Mouse (Mus musculus): ENCODE measurements around the gene Gm20219.
"Not testable (repeated sequence)": the region's sequence is repeated elsewhere in the genome, so short reads cannot be mapped to it uniquely, and the experiment has no call there.

Gm20219 gene

DNA sequence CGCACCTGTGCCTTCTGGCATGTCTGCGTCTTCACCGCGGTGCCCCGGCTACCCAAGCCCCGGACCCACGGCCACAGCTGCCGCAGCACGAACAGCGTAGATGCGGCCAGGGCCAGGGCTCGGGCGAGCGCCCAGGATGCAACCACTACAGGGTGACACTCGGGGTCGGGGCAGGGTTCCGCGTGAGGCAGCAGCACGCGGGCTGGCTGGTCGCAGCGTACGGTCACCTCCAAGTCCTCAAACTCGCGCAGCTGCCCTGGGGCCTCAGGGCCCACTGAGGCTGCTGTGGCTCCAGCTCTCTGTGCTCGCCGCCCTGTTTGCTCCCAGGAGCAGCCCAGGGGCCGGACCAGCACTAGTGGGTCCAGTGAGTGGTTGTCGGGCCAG lies 42.5 kb downstream of the Gm20219 start:
- no peak for DNase-seq

DNA sequence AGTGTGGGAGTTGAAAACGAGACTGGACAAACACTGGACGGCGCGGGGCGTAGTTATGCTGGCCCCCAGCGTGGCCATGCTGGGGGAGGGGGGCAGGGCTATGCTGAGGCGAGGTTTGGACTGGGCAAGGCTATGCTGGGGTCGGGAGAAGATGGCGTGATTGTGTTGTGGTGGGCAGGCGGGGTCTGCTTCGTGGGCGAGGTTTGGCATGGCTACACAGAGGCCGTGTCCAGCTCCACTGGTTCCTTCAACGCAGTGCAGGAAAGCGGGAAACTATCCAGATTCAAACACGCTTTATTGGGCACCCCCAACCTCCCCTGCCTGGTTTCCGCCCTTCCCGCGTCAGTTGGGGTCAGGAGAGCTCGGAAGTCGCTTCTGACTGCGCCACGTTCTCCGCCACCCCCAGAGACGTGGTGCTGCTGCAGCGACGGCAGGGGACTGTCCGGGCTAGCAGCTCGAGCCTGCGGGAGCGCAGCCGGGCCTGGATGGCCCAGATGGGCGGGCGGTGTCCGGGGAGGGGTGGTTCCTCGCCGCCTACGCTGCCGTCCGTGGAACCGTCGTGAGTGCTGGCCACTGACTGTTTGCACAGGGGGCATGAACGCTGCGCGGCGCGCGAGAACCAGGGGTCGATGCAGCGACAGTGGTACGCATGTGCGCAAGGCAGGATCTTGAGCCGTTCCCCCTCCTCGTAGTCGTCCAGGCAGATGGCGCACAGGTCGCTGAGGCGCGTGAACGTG lies 43.0 kb downstream of the Gm20219 start:
- no peak for DNase-seq

DNA sequence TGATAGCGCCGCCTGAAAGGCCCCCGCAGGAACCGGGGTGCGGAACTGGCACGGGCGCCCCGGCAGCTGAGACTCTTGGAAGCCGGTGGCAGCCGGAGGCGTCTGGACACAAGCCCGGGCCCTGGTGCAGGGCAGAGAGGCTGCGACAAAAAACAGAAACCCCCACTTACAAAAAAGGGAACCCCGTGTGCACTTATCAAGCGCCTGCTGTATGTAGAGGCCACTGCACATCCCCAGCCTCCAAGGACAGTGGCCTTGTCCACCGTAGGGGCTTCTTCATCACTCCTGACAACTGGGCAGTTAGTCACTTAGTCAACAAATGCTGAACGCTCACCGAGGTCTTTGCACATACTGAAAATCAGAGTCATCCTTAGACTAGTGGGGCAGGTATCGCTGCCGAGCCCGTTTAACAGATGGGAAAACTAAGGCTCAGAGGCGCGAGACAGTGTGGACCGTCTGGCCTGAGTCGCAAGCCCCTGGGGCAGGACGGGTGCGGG lies 43.7 kb downstream of the Gm20219 start:
- no peak for DNase-seq

DNA sequence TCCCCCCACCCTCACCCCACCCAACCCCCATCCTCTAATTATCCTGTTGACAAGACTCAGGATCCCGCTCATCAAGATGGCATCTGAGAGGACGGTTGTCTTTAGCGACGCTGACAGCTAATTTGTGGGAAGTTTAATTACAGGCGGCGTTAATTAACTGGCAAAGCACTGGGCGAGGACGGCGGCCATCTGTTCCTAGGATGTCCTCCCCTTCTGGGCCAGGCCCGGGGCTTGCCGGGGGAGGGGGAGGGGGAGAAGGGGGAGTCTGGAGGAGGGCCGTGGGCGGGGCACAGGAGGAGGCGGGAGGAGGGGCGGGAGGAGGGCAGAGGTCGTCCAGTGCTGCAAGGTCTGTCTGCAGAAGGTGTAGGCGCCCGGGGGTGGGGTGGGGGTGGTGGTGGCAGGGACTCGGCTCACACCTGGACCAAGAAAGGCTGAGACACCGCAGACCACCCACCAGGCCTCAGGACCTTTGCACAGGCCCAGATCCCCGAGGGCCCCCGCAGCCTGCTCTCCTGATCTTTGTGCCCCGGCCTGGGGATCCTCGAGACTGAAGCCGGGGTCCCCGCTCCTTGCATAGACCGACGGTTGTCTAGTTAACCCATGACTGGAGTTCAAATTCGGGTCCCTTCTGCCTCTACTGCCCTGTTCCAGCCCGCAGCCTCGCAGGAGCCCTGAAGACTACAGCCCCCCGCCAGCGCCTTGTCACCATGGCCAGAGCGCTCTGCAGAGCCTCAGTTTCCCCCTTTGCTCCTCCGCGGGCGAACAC lies 44.3 kb downstream of the Gm20219 start:
- no peak for DNase-seq

DNA sequence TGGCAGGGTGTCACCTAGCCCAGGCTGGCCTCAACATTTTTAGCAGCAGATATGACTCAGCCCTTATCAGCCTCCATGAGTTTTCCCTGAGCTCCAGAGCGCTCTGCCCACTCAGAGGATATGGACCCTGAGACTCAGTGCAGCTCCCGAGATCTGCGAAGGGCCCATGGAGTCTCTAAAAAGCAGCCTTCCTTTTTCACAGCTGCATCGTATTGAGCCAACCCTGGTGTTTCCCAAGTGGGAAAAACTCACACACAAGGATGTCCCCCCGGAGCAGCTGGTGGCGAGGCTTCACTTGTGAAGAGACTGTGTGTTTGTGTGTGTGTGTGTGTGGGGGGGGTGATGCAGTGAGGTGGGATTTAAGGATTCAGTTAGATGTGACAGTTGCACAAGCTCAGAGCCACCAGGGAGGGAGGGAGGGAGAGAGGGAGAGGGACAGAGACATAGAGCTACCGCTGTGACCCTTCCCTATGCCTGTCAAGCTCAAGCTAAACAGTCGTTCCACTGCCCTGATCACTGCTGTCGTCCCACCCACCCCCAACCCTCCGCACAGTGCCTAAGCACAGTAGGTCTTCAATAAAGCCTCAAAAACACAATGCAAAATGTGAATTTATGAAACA lies 45.1 kb downstream of the Gm20219 start:
- no peak for DNase-seq

DNA sequence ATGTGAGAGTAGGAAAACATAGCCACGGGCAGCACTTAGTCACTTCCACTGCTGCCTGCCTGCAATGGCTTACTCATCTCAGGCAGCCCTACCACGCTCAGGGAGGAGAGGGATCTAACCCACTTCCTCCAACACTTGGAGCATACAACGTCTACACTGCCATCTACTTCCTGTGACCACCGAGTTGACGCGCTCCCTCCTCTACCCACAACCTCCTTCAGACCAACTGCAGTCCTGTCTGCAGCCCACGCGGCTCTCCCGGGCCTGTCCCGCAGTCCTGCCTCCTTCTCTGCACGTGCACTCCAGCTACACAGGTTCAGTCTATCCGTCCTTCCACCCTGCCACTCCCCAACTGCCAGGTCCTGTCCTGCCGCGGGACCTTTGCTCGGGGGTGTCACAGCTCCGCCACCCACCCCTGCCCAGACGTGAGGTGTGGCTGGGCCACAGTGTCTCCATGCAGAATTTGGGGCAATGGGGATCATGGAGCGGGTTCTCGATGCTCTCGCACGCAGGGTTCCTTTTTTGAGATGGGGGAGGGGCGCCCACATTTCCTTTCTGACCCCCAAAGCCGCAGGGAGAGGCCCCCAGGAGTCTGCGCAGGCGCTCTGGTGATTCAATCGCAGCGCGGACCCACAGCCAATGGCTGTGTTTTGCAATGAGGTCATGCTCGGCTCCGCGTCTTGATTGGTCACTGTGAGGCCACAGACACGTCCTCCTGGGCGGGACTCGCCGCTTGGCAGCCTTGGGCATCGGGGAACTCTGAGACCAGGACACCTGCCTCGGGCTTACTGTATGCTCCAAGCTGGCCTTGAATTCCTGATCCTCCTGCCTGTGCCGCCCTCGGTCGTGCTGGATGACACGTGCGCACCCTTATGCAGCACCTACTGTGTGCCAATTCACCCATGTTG lies 46.8 kb downstream of the Gm20219 start:
- peak; percentile 98 for DNase-seq

DNA sequence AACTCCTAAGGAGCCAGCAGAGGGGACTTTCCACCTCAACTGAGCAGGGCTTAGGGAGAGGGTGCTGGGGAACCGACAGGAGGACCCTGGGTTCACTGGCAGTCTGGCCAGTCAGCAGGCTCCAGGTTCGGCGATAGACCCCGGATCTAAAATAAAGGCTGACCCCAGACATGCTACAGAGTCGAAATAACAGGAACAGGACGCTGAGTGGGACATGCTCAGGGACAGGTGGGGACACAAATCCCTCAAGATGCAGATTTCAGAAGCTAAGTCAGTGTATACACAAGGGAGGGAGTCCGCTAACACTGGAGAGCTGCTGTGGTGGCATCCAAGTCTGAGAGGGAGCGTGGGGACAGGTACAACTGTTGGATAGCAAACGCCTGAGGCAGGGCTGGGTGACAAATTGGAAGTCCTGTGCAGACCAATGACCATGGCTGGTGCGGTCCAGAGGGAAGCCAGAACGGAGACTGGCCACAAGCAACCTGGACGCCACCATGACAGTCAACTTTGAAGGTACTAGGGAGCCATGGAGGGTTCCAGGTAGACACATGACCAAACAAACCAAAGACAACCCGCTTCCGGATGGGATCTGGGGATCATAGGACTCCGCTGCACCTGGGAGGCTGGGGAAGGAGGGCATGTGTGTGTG lies 47.6 kb downstream of the Gm20219 start:
- DNase-seq: no peak

DNA sequence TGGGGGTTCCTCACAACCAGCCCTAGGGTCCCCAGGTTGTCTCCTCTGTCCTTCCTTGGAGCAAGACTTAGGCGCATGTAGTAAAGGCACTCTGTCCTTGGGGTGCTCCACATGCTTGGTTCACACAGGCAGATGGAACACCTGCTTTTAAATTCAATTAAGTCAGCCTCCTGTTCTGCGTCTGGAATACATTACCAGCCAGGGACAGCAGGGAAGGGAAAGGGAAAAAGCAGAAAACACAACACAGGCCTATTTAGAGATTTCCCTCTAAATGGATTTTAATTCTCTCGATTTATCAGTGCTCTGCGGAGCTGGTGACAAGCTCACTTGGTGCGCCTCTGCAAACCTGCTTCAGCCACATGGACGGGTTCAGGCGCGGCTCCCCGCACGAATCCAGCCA lies 48.8 kb downstream of the Gm20219 start:
- DNase-seq: no peak

DNA sequence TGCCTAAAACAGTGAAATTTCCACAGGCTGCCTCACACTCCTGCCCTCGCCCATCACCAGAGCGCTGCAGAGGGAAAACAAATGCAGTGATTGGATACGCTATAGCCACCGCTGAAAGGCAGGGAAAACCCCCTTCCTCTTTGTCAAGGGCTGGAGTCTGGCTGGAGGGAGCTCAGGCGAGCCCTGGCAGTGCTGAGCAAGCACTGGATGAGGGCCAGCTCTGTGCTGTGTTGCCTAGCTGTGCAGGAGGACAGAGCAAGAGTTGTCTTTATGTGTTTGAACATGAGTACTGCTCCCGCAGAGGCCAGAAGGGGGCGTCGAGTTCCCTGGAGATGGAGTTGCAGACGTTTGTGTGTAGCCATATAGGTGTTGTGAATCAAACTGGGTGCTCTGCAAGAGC lies 51.7 kb downstream of the Gm20219 start:
- peak; percentile 43 for DNase-seq

DNA sequence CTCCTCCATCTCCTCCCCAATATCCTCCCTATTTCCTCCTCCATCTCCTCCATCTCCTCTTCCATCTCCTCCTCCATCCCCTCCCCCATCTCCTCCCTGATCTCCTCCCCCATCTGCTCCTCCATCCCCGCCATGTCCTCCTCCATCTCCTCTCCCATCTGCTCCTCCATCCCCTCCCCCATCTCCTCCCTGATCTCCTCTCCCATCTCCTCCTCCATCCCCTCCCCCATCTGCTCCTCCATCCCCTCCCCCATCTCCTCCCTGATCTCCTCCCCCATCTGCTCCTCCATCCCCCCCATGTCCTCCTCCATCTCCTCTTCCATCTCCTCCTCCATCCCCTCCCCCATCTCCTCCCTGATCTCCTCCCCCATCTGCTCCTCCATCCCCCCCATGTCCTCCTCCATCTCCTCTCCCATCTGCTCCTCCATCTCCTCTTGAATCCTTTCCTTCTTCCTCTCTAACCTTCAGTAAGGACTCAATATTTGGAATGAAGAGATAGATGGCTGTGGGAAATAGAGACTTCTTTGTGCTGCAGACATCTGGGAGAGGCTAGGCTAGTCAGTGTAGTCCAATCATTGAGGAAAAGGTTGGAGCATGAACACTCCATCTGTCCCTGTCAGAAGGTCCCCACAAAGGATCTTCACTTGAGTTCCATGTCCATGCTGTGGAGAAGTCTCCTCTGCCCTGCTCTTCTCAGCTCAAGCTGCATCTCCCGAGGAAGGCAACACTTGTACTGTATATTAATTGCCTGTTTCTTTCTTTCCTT lies 52.4 kb downstream of the Gm20219 start:
- DNase-seq: not testable (repeated sequence)
